Mouse (Mus musculus) intestine, embryonic 15.5 days (tissue): ENCODE data around the gene Ipmk. TPM values are rescaled to one million over a fixed set of nuclear protein-coding genes. Genes with fewer than 3 reads are reported as not detected.
A peak's percentile ranks its signal among the peaks of the same experiment; 100 is the strongest.

Experiments
- ATAC-seq: fragments of 200-750 bp; cut with Nextera tagmentation; 2 replicates; pipeline ENCODE4 v1.8.0; 2017; ENCODE audit warnings: moderate TSS enrichment, moderate library complexity
- H3K27ac ChIP-seq: fragments of 300-500 bp; sonication (generic); 2 replicates; pipeline ENCODE4 v1.5.1; 2015; ENCODE audit warnings: mild to moderate bottlenecking, inconsistent platforms
- H3K27me3 ChIP-seq: fragments of 300-500 bp; sonication (generic); replicated peaks from 2 replicates; pipeline ENCODE4 v1.6.1; 2015; ENCODE audit warnings: inconsistent platforms
- H3K36me3 ChIP-seq: fragments of 300-500 bp; sonication (generic); 2 replicates; pipeline ENCODE4 v1.6.1; 2015; ENCODE audit warnings: inconsistent platforms
- H3K4me1 ChIP-seq: fragments of 300-500 bp; sonication (generic); replicated peaks from 2 replicates; pipeline ENCODE4 v1.6.1; 2015; ENCODE audit warnings: inconsistent platforms
- H3K4me2 ChIP-seq: fragments of 300-500 bp; sonication (generic); replicated peaks from 2 replicates; pipeline ENCODE4 v1.6.1; 2015; ENCODE audit warnings: mild to moderate bottlenecking, inconsistent platforms
- H3K4me3 ChIP-seq: fragments of 300-500 bp; sonication (generic); replicated peaks from 2 replicates; pipeline ENCODE4 v1.5.1; 2015; ENCODE audit warnings: inconsistent platforms
- H3K9ac ChIP-seq: fragments of 300-500 bp; sonication (generic); 2 replicates; pipeline ENCODE4 v1.6.1; 2015; ENCODE audit warnings: inconsistent platforms
- H3K9me3 ChIP-seq: fragments of 300-500 bp; sonication (generic); 2 replicates; pipeline ENCODE4 v1.6.1; 2016; ENCODE audit warnings: inconsistent platforms
- WGBS: fragments of 180-500 bp; shearing (Covaris S2); methylation state at CpG from one replicate; pipeline ENCODE4 v1.1.7; 2015; 5-methylcytosine and 5-hydroxymethylcytosine counted together
- polyA plus RNA-seq: library from polyadenylated mRNA; unstranded; fragments of >200 nt; fragmentation: Nextera tagmentation; extraction: Ambion mirVana; gene quantifications from 2 replicates; pipeline ENCODE4 v1.2.1, GENCODE M21; 2015

The Ipmk gene
- 26.2 and 28.3 TPM in 2 replicates for polyA plus RNA-seq

GRCm38 (mm10) chr10:71347509-71347949, at the start of gene Ipmk:
Ipmk (plus strand) TSS chr10:71347763.
- Histone ChIP-seq H3K9me3 (no peaks in the 10 kb centered on the region), H3K9ac (peak within 1 kb of the TSS; percentile 88), H3K4me3 (peak within 1 kb of the TSS; percentile 89), H3K4me2 (peak within 1 kb of the TSS; percentile 82), H3K27ac (peak within 1 kb of the TSS; percentile 91), H3K36me3 (no peaks in the 10 kb centered on the region), H3K27me3 (no peaks in the 10 kb centered on the region), H3K4me1 (peaks cover 20% of the 10 kb centered on the region)
- WGBS: under 1% methylated on average over 49 of the region's 49 CpGs
- peak; percentile 90 for ATAC-seq

DNA sequence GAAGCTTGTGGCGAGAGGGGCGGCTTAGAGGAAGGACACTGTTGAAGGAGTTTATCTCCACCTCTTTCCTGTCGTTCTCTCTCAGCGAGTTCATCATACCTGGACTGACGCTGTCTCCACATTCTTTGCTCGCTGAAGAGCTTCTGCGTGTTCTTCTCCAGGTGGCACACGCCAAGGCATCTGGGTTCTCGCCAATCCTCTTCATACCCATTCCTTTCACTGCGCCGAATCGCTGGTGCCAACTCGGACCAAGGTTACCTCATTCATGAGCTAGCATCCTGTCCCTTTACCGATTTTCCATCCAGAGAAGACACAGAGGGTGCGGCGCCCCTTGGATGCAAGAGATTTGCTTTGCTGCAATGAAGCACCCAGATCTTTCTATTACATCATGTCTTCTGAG, 47.4 kb upstream of the Ipmk start:
- no peaks in the 10 kb centered on the region for H3K4me1 ChIP-seq
- no peak overlapping the region for H3K4me2 ChIP-seq
- no peaks in the 10 kb centered on the region for H3K36me3 ChIP-seq
- no peak for ATAC-seq
- 70% methylated on average over 16 of the region's 16 CpGs for WGBS
- H3K27ac ChIP-seq: no peak overlapping the region
- H3K9ac ChIP-seq: no peak overlapping the region
- no peak overlapping the region for H3K4me3 ChIP-seq
- no peaks in the 10 kb centered on the region for H3K9me3 ChIP-seq
- H3K27me3 ChIP-seq: no peaks in the 10 kb centered on the region

GRCm38 (mm10) chr10:71302490-71302889, 45.1 kb upstream of the Ipmk start:
- Histone ChIP-seq H3K4me1 (no peaks in the 10 kb centered on the region), H3K27ac (no peak overlapping the region), H3K27me3 (no peaks in the 10 kb centered on the region), H3K36me3 (no peaks in the 10 kb centered on the region), H3K4me3 (no peak overlapping the region), H3K9me3 (no peaks in the 10 kb centered on the region), H3K4me2 (no peak overlapping the region), H3K9ac (no peak overlapping the region)
- WGBS: 29% methylated on average over 5 of the region's 5 CpGs
- no peak for ATAC-seq

GRCm38 (mm10) chr10:71306190-71306589, 41.4 kb upstream of the Ipmk start:
- WGBS: 17% methylated on average over 6 of the region's 6 CpGs

DNA sequence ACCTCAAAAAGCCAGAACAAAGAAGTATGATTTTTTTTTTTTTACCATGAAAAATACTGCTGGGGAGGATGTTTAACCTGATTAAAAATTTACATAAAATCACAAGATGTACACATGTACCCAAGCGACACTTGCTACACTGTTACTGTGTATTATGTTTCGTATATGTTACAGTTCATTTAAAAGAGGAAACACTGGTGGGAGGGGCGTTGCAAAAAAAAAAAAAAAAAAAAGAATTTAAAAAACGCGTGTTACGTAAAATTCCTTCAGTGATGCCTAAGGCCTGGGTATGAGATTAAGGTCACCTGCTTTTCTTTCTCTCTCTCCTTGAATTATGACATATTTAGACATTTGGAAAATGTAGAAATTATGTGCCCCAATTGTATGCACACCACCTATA, 40.8 kb upstream of the Ipmk start:
- 69% methylated on average over 6 of the region's 6 CpGs for WGBS
- ATAC-seq: no peak

More at GRCm38 (mm10) chr10:71306190-71306589, 41.4 kb upstream of the Ipmk start:
- no peak for ATAC-seq
- no peaks in the 10 kb centered on the region for H3K36me3 ChIP-seq
- H3K4me3 ChIP-seq: 0 out of 2 replicates have a peak overlapping the region, but pooled peaks have one; percentile 7
- no peak overlapping the region for H3K9ac ChIP-seq
- no peak overlapping the region for H3K27ac ChIP-seq
- H3K4me1 ChIP-seq: no peaks in the 10 kb centered on the region
- H3K9me3 ChIP-seq: no peaks in the 10 kb centered on the region
- no peaks in the 10 kb centered on the region for H3K27me3 ChIP-seq
- peak overlapping the region; percentile 41; the same call in 1 of the 2 replicates for H3K4me2 ChIP-seq

GRCm38 (mm10) chr10:71308199-71308598, 39.4 kb upstream of the Ipmk start:
- no peak overlapping the region for H3K9ac ChIP-seq
- H3K4me3 ChIP-seq: no peak overlapping the region
- no peaks in the 10 kb centered on the region for H3K4me1 ChIP-seq
- H3K36me3 ChIP-seq: no peaks in the 10 kb centered on the region
- no peak overlapping the region for H3K4me2 ChIP-seq
- no peaks in the 10 kb centered on the region for H3K9me3 ChIP-seq
- H3K27ac ChIP-seq: no peak overlapping the region
- WGBS: 85% methylated on average over 5 of the region's 5 CpGs
- H3K27me3 ChIP-seq: no peaks in the 10 kb centered on the region
- no peak for ATAC-seq

More for the DNA sequence above, 40.8 kb upstream of the Ipmk start:
- H3K9ac ChIP-seq: no peak overlapping the region
- H3K4me1 ChIP-seq: no peaks in the 10 kb centered on the region
- H3K36me3 ChIP-seq: no peaks in the 10 kb centered on the region
- no peak overlapping the region for H3K4me3 ChIP-seq
- H3K27ac ChIP-seq: no peak overlapping the region
- H3K4me2 ChIP-seq: no peak overlapping the region
- H3K9me3 ChIP-seq: no peaks in the 10 kb centered on the region
- H3K27me3 ChIP-seq: no peaks in the 10 kb centered on the region

DNA sequence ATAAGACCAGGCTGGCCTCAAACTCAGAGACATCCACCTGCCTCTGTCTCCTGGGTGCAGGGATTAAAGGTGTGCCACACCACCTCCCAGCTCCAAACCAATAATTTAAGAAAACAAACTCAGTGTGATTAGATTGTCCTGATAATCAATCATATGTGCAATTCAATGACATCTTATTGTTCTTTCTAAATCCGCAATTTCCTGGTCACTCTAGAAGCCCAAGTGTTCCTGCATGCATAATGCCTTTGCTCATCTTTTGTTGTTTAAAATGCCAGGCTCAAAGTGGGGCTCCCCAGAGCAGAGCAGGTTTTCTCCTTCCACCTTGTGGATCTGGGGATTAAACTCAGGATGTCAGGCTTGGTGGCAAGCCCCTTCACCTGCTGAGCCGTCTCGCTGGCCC, 37.3 kb upstream of the Ipmk start:
- no peak overlapping the region for H3K4me2 ChIP-seq
- H3K36me3 ChIP-seq: no peaks in the 10 kb centered on the region
- H3K9ac ChIP-seq: no peak overlapping the region
- no peaks in the 10 kb centered on the region for H3K9me3 ChIP-seq
- 70% methylated on average over 3 of the region's 3 CpGs for WGBS
- no peak overlapping the region for H3K27ac ChIP-seq
- ATAC-seq: no peak
- no peak overlapping the region for H3K4me3 ChIP-seq
- no peaks in the 10 kb centered on the region for H3K27me3 ChIP-seq
- H3K4me1 ChIP-seq: no peaks in the 10 kb centered on the region

- H3K4me2 ChIP-seq: no peak overlapping the region
- H3K9me3 ChIP-seq: no peaks in the 10 kb centered on the region
- H3K4me3 ChIP-seq: no peak overlapping the region
- no peak overlapping the region for H3K27ac ChIP-seq
- no peak for ATAC-seq
- WGBS: 59% methylated on average over 3 of the region's 3 CpGs
- no peaks in the 10 kb centered on the region for H3K27me3 ChIP-seq
- no peak overlapping the region for H3K9ac ChIP-seq
- H3K4me1 ChIP-seq: no peaks in the 10 kb centered on the region
- no peaks in the 10 kb centered on the region for H3K36me3 ChIP-seq
Measured at GRCm38 (mm10) chr10:71314596-71314995, 33.0 kb upstream of the Ipmk start.

DNA sequence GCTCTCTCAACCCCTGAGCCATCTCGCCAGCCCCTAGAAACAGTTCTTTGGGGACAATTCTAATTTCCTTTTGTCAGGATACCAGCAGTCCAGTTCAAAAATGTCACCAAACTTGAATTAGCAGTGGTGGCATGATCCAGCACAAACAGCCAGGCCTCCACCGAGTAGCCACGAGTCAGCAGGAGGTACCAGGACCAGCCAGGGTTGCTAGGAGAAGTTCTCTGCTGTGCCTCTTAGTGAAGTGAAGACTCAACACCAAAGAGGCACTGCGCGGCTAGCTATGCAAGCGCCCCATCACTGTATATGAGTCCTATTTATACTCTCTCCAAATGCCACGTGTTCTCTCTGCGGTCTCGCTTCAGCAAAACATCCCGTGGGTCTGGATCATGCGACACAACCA, 31.5 kb upstream of the Ipmk start:
- H3K4me1 ChIP-seq: no peaks in the 10 kb centered on the region
- no peak overlapping the region for H3K4me2 ChIP-seq
- H3K4me3 ChIP-seq: no peak overlapping the region
- H3K27ac ChIP-seq: no peak overlapping the region
- WGBS: 76% methylated on average over 11 of the region's 11 CpGs
- no peaks in the 10 kb centered on the region for H3K27me3 ChIP-seq
- ATAC-seq: no peak
- no peaks in the 10 kb centered on the region for H3K9me3 ChIP-seq
- no peaks in the 10 kb centered on the region for H3K36me3 ChIP-seq
- no peak overlapping the region for H3K9ac ChIP-seq

DNA sequence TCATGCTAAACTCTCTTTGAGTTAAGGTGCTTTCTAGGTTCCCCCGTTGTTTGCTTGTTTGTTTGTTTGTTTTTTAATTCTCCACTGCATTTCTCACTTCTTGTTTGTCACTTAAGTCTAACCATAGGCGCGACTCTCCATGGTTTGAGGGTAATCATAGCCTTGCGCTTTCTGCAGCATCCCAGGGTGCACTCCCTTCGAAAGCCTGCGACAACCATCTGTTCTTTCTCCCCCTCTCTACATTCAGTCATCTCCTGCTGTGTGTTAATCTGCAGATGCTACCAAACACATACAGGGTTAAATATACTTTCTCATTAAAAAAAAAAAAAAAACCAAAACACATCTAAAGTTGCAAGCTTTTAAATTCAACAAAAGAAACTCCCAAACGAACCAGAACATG, 31.1 kb upstream of the Ipmk start:
- H3K36me3 ChIP-seq: no peaks in the 10 kb centered on the region
- no peaks in the 10 kb centered on the region for H3K27me3 ChIP-seq
- H3K4me2 ChIP-seq: no peak overlapping the region
- H3K4me3 ChIP-seq: no peak overlapping the region
- H3K9me3 ChIP-seq: no peaks in the 10 kb centered on the region
- no peak overlapping the region for H3K9ac ChIP-seq
- no peaks in the 10 kb centered on the region for H3K4me1 ChIP-seq
- 70% methylated on average over 7 of the region's 7 CpGs for WGBS
- no peak for ATAC-seq
- H3K27ac ChIP-seq: no peak overlapping the region

DNA sequence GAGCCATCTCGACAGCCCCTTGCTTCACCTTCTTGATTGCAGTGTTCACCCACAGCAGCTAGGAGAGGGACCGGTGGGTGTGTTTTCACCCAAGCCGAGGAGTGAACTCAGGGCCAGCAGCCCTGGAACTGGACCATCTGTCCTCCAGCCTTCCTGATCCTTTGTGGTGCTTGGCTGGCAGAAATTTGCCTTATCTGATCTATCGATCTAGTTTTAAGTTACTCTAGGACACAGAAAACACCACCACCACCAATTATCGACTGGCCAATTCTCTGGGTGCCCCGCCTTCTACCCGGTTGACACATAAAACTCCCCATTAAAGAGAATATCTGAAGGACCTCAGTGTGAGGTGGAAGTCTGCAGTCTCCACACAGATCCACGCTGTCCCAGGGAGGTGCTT, 23.9 kb upstream of the Ipmk start:
- no peak overlapping the region for H3K9ac ChIP-seq
- no peak overlapping the region for H3K4me3 ChIP-seq
- no peak overlapping the region for H3K4me2 ChIP-seq
- H3K27ac ChIP-seq: no peak overlapping the region
- WGBS: 81% methylated on average over 8 of the region's 8 CpGs
- H3K9me3 ChIP-seq: no peaks in the 10 kb centered on the region
- H3K27me3 ChIP-seq: no peaks in the 10 kb centered on the region
- ATAC-seq: no peak
- H3K4me1 ChIP-seq: no peaks in the 10 kb centered on the region
- no peaks in the 10 kb centered on the region for H3K36me3 ChIP-seq

- Histone ChIP-seq H3K9ac (no peak overlapping the region), H3K4me3 (no peak overlapping the region), H3K36me3 (0 out of 2 replicates have a peak, but pooled peaks cover 3% of the 10 kb centered on the region), H3K4me2 (no peak overlapping the region), H3K27ac (no peak overlapping the region), H3K27me3 (no peaks in the 10 kb centered on the region), H3K9me3 (no peaks in the 10 kb centered on the region), H3K4me1 (no peaks in the 10 kb centered on the region)
- ATAC-seq: 0 out of 2 replicates have a peak, but pooled peaks have one; percentile 43
- WGBS: 72% methylated on average over 7 of the region's 7 CpGs
Measured at GRCm38 (mm10) chr10:71326123-71326522, 21.4 kb upstream of the Ipmk start.

GRCm38 (mm10) chr10:71326789-71327188, 20.8 kb upstream of the Ipmk start:
- Histone ChIP-seq H3K4me3 (no peak overlapping the region), H3K36me3 (0 out of 2 replicates have a peak, but pooled peaks cover 3% of the 10 kb centered on the region), H3K4me1 (no peaks in the 10 kb centered on the region), H3K9me3 (no peaks in the 10 kb centered on the region), H3K4me2 (no peak overlapping the region), H3K27ac (no peak overlapping the region), H3K9ac (no peak overlapping the region), H3K27me3 (no peaks in the 10 kb centered on the region)
- ATAC-seq: 0 out of 2 replicates have a peak, but pooled peaks have one; percentile 25
- WGBS: 14% methylated on average over 7 of the region's 7 CpGs
